Mouse (Mus musculus) neural tube, embryonic 11.5 days (tissue): ENCODE measurements around the gene Fbxw8. TPM values are rescaled to one million over a fixed set of nuclear protein-coding genes. Genes with fewer than 3 reads are reported as not detected.
A peak's percentile ranks its signal among the peaks of the same experiment; 100 is the strongest.

Source experiments
- ATAC-seq: fragments of 200-750 bp; cut with Nextera tagmentation; 2 replicates; pipeline ENCODE4 v1.8.0; 2017; ENCODE audit warnings: moderate number of reproducible peaks, mild to moderate bottlenecking, moderate TSS enrichment, moderate library complexity; ENCODE audit not compliant: insufficient read depth, low FRiP score, low TSS enrichment
- DNase-seq: peaks from one replicate; pipeline ENCODE4 v3.0.0-alpha.2; 2015; ENCODE audit warnings: low spot score
- H3K27ac ChIP-seq: fragments of 300-500 bp; sonication (generic); 2 replicates; pipeline ENCODE4 v1.5.1; 2014; ENCODE audit warnings: low read depth, mild to moderate bottlenecking, low read length
- H3K27me3 ChIP-seq: fragments of 300-500 bp; sonication (generic); 2 replicates; pipeline ENCODE4 v1.6.1; 2014; ENCODE audit warnings: mild to moderate bottlenecking, low read length, mixed read lengths; ENCODE audit not compliant: control insufficient read depth, insufficient read depth
- H3K36me3 ChIP-seq: fragments of 300-500 bp; sonication (generic); 2 replicates; pipeline ENCODE4 v1.6.1; 2014; ENCODE audit warnings: mild to moderate bottlenecking, low read length, moderate library complexity, mixed read lengths; ENCODE audit not compliant: control insufficient read depth, insufficient read depth
- H3K4me1 ChIP-seq: fragments of 300-500 bp; sonication (generic); 2 replicates; pipeline ENCODE4 v1.6.1; 2014; ENCODE audit warnings: low read length, mixed read lengths; ENCODE audit not compliant: control insufficient read depth, insufficient read depth
- H3K4me2 ChIP-seq: fragments of 300-500 bp; sonication (generic); 2 replicates; pipeline ENCODE4 v1.6.1; 2014; ENCODE audit warnings: low read depth, mild to moderate bottlenecking, moderate library complexity
- H3K4me3 ChIP-seq: fragments of 300-500 bp; sonication (generic); 2 replicates; pipeline ENCODE4 v1.5.1; 2014; ENCODE audit warnings: low read depth, low read length
- H3K9ac ChIP-seq: fragments of 300-500 bp; sonication (generic); 2 replicates; pipeline ENCODE4 v1.6.1; 2014; ENCODE audit warnings: mild to moderate bottlenecking, low read length
- H3K9me3 ChIP-seq: fragments of 300-500 bp; sonication (generic); 2 replicates; pipeline ENCODE4 v1.6.1; 2016; ENCODE audit warnings: low read length; ENCODE audit not compliant: control insufficient read depth
- WGBS: fragments of 180-500 bp; shearing (Covaris S2); extraction: QIAGEN DNeasy Blood & Tissue Kit; methylation state at CpG from one replicate; pipeline ENCODE4 v1.1.7; 2014; 5-methylcytosine and 5-hydroxymethylcytosine counted together
- polyA plus RNA-seq: library from polyadenylated mRNA; unstranded; fragments of >200 nt; fragmentation: Nextera tagmentation; extraction: Ambion mirVana; gene quantifications from 2 replicates; pipeline ENCODE4 v1.2.1, GENCODE M21; 2014

Fbxw8 gene
- polyA plus RNA-seq, 1 experiment from 2014 or later: 28.4 TPM

GRCm38 (mm10) chr5:118045385-118045784 lies 109.9 kb downstream of the Fbxw8 start:
- DNase-seq (no peak), ATAC-seq (no peak)
- WGBS: 92% methylated on average over 9 of the region's 9 CpGs
- no peak overlapping the region for H3K27ac ChIP-seq
- H3K9me3 ChIP-seq: no peaks in the 10 kb centered on the region
- H3K4me1 ChIP-seq: no peaks in the 10 kb centered on the region
- no peaks in the 10 kb centered on the region for H3K36me3 ChIP-seq
- no peaks in the 10 kb centered on the region for H3K27me3 ChIP-seq
- no peak overlapping the region for H3K9ac ChIP-seq
- no peak overlapping the region for H3K4me3 ChIP-seq
- no peak overlapping the region for H3K4me2 ChIP-seq

- H3K27me3 ChIP-seq: no peaks in the 10 kb centered on the region
- no peaks in the 10 kb centered on the region for H3K4me1 ChIP-seq
- H3K36me3 ChIP-seq: no peaks in the 10 kb centered on the region
- H3K27ac ChIP-seq: no peak overlapping the region
- ATAC-seq: no peak
- no peak overlapping the region for H3K4me2 ChIP-seq
- H3K4me3 ChIP-seq: no peak overlapping the region
- H3K9ac ChIP-seq: no peak overlapping the region
- WGBS: 93% methylated on average over 6 of the region's 6 CpGs
- H3K9me3 ChIP-seq: no peaks in the 10 kb centered on the region
- peak; percentile 5 for DNase-seq
Observed at GRCm38 (mm10) chr5:118044907-118045306, 110.4 kb downstream of the Fbxw8 start.

GRCm38 (mm10) chr5:118043761-118044160 lies 111.5 kb downstream of the Fbxw8 start:
- DNase-seq (no peak), ATAC-seq (no peak)
- no peaks in the 10 kb centered on the region for H3K27me3 ChIP-seq
- no peaks in the 10 kb centered on the region for H3K4me1 ChIP-seq
- H3K27ac ChIP-seq: no peak overlapping the region
- no peak overlapping the region for H3K9ac ChIP-seq
- 93% methylated on average over 4 of the region's 4 CpGs for WGBS
- H3K4me3 ChIP-seq: no peak overlapping the region
- H3K9me3 ChIP-seq: no peaks in the 10 kb centered on the region
- no peak overlapping the region for H3K4me2 ChIP-seq
- H3K36me3 ChIP-seq: no peaks in the 10 kb centered on the region

- Histone ChIP-seq H3K4me3 (no peak overlapping the region), H3K9me3 (no peaks in the 10 kb centered on the region), H3K27me3 (no peaks in the 10 kb centered on the region), H3K4me2 (no peak overlapping the region), H3K27ac (no peak overlapping the region), H3K36me3 (no peaks in the 10 kb centered on the region), H3K9ac (no peak overlapping the region), H3K4me1 (0 out of 2 replicates have a peak, but pooled peaks cover 5% of the 10 kb centered on the region)
- WGBS: 92% methylated on average over 6 of the region's 6 CpGs
- ATAC-seq (no peak), DNase-seq (no peak)
Observed at GRCm38 (mm10) chr5:118042599-118042998, 112.7 kb downstream of the Fbxw8 start.

GRCm38 (mm10) chr5:118039241-118039668 lies 116.0 kb downstream of the Fbxw8 start:
- DNase-seq (no peak), ATAC-seq (no peak)
- no peaks in the 10 kb centered on the region for H3K9me3 ChIP-seq
- H3K4me2 ChIP-seq: no peak overlapping the region
- H3K4me3 ChIP-seq: no peak overlapping the region
- H3K36me3 ChIP-seq: no peaks in the 10 kb centered on the region
- H3K27me3 ChIP-seq: no peaks in the 10 kb centered on the region
- no peak overlapping the region for H3K9ac ChIP-seq
- no peak overlapping the region for H3K27ac ChIP-seq
- WGBS: 34% methylated on average over 12 of the region's 12 CpGs
- H3K4me1 ChIP-seq: 0 out of 2 replicates have a peak, but pooled peaks cover 5% of the 10 kb centered on the region

GRCm38 (mm10) chr5:118037798-118038484 lies 117.3 kb downstream of the Fbxw8 start:
- Histone ChIP-seq H3K4me3 (no peak overlapping the region), H3K4me1 (0 out of 2 replicates have a peak, but pooled peaks cover 5% of the 10 kb centered on the region), H3K9ac (no peak overlapping the region), H3K4me2 (peak overlapping the region; percentile 1; the same call in 1 of the 2 replicates), H3K36me3 (no peaks in the 10 kb centered on the region), H3K9me3 (no peaks in the 10 kb centered on the region), H3K27ac (no peak overlapping the region), H3K27me3 (no peaks in the 10 kb centered on the region)
- 15% methylated on average over 10 of the region's 10 CpGs for WGBS
- peak; percentile 67 for DNase-seq
- peak; percentile 74 for ATAC-seq

- Histone ChIP-seq H3K4me1 (0 out of 2 replicates have a peak, but pooled peaks cover 5% of the 10 kb centered on the region), H3K9me3 (no peaks in the 10 kb centered on the region), H3K9ac (no peak overlapping the region; the same call in 1 of the 2 replicates), H3K4me2 (peak overlapping the region; percentile 1; the same call in 1 of the 2 replicates), H3K4me3 (no peak overlapping the region), H3K27me3 (no peaks in the 10 kb centered on the region), H3K27ac (no peak overlapping the region), H3K36me3 (no peaks in the 10 kb centered on the region)
- WGBS: 43% methylated on average over 25 of the region's 25 CpGs
- ATAC-seq (no peak), DNase-seq (no peak)
Observed at GRCm38 (mm10) chr5:118036888-118037797, 118.1 kb downstream of the Fbxw8 start.

- no peaks in the 10 kb centered on the region for H3K9me3 ChIP-seq
- H3K4me2 ChIP-seq: no peak overlapping the region
- H3K27ac ChIP-seq: no peak overlapping the region
- H3K36me3 ChIP-seq: no peaks in the 10 kb centered on the region
- no peaks in the 10 kb centered on the region; the same call in 1 of the 2 replicates for H3K27me3 ChIP-seq
- H3K9ac ChIP-seq: no peak overlapping the region
- no peak overlapping the region for H3K4me3 ChIP-seq
- ATAC-seq: no peak
- 63% methylated on average over 3 of the region's 3 CpGs for WGBS
- 0 out of 2 replicates have a peak, but pooled peaks cover 5% of the 10 kb centered on the region for H3K4me1 ChIP-seq
- no peak for DNase-seq
Observed at GRCm38 (mm10) chr5:118035786-118036185, 119.5 kb downstream of the Fbxw8 start.
